Mouse (Mus musculus): Measurements from ENCODE around the gene Olfr1494.

Olfr1494 gene

DNA sequence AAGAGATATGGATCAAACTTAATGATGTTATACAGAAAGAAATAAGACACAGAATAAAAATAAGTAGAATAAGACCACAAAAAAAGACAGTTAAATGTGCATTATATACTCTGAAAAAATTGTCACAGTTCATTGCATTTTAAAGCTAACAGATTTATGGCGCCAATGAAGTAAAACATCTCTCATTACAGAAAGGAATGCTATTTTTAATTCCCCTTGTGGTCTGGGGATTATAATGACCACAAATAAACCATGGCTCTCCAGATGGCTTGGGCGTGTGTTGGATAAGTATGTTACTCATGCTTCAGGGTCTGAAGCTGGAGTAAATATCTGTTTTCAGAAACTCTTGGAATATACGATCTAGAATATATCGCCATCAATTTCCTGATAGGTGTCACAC, at the start of gene Olfr1494:
TSS of gene Olfr1494 (plus strand) at position 301 of the 400 bp plus-strand sequence.
- DNase-seq (ENCODE audit: low spot score): no peak

DNA sequence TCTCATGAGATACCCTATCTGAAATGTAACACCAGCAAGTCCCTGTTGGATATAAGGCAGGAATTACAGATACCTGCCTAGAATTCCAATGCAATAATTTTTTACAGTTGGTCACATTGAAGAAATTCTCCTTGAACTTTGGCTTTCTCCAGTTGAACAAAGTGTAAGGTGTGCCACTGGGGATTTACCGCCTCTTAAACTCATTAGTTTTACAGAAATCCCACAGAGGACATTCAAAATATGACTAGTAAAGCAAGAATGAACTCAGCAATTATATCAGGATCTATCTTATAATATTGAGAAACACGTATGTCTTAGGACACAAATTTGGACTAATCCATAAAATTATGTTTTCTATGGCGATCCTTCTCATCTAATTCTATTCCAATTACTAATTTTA, 42.6 kb upstream of the Olfr1494 start, which contains the start of gene Olfr1491:
TSS of gene Olfr1491 (plus strand) at position 301 of the 400 bp plus-strand sequence.
- no peak for DNase-seq (ENCODE audit: low spot score)

DNA sequence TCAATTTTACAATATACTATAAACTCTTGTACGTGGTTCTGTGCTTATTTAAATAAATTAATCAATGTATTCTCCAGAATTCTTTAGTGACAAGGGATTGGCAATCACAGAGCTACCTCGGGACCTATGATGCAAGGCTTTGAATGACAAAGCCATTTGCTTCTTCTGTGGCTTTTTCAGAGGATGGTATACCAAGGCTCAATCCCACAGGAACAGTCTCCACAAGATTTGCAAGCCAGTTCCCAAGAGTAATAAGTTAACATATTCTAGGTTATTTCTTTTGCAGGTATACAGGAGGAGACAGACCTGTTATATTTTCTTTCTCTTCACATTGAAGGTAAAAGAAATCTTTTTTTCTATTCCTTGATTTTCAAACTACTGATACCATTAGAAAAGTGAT, 16.6 kb upstream of the Olfr1494 start, which contains the start of gene Olfr1493-ps1:
TSS of gene Olfr1493-ps1 (plus strand) at position 301 of the 400 bp plus-strand sequence.
- no peak for DNase-seq (ENCODE audit: low spot score)

DNA sequence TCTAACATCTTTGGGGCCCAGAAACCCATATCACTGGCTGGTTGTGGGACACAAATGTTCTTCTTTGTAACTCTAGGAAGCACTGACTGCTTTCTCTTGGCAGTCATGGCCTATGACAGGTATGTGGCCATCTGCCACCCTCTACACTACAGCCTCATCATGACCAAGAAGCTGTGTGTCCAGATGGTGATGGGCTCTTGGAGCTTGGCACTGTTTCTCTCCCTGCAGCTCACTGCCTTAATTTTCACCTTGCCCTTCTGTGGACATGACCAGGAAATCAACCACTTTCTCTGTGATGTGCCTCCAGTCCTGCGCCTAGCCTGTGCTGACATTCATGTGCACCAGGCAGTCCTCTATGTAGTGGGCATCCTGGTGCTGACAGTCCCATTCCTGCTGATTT, 9.8 kb downstream of the Olfr1494 start:
- no peak for DNase-seq (ENCODE audit: low spot score)

DNA sequence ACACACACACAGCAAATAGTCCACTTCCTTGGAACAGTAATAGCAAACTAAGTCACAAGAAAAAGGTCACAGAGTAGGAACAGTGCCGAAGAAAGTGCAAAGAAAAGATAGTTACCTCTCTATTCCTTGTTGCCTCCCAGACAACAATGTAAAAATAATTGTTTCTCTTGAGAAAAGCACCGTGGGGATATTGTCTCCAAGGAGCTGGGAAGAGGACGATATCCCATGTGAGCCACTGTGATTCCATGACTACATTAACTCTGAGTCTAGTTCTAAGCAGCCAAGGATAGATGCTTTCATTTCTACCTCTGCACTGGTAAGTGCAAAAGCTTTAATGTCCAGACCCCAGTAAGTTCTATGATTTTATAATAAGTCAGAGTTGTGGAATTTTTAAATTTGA, 24.8 kb downstream of the Olfr1494 start, which contains the start of gene Olfr1495:
TSS of gene Olfr1495 (plus strand) at position 301 of the 400 bp plus-strand sequence.
- no peak for DNase-seq (ENCODE audit: low spot score)

DNA sequence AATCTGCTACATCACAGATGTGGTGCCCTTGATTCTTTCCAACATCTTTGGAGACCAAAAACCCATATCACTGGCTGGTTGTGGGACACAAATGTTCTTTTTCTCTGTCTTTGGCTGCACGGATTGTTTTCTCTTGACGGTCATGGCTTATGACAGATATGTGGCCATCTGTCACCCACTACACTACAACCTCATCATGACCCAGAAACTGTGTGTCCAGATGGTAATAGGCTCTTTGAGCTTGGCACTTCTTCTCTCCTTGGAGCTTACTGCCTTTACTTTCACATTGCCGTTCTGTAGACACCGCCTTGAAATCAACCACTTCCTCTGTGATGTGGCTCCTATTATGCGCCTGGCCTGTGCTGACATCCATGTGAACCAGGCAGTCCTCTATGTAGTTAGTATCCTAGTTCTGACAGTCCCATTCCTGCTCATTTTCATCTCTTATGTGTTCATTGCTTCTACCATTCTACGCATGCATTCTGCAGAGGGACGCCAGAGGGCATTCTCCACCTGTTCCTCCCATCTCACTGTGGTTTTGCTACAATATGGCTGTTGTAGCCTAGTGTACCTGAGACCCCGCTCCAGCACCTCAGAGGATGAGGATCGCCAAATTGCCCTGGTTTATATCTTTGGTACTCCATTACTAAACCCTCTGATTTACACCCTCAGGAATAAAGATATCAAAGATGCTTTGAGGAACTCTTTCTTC, 29.2 kb downstream of the Olfr1494 start:
- DNase-seq (ENCODE audit: low spot score): no peak

DNA sequence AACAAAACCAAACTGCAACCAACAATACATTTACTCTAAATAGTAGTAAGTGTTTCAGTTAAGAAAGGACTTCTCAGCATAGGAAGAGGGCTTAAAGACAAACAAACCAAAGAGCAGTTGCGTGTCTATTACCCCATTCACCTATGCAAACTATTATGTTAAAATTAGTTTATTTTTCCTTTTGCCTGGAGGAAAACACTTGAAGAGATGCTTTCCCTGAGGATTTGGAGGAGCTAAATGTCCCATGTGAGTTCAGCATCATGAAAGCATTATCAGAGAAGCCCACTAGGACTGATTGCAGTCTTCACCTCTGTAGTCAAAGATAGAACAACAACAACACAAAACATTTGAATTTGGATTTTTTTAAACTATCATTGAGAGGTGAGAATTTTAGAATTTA, 38.0 kb downstream of the Olfr1494 start, which contains the start of gene Olfr1496:
TSS of gene Olfr1496 (plus strand) at position 301 of the 400 bp plus-strand sequence.
- no peak for DNase-seq (ENCODE audit: low spot score)

DNA sequence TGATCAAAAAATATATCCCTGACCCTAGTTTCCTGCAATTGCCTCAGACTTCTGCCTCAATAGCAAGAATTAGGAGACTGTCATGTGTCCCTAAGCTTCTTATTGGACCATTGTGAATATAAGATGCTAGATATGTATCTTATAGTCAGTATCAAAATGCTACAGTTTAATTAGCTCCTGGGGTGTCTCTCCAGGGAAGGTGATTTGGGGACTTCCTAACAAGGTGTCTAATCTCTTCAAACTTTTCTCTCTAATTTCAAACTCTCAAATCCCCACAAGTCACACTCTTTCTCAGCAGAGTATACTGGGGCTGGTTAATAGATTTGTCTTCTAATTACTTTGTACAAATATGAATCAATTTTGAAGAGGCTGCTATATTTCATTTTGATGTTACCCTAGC, 58.6 kb downstream of the Olfr1494 start, which contains the start of gene Olfr1497:
TSS of gene Olfr1497 (minus strand) at position 101 of the 400 bp plus-strand sequence.
- no peak for DNase-seq (ENCODE audit: low spot score)

Data from c-Kit-positive CD71-positive TER-119-positive erythroid progenitor cells, embryonic 14.5 days (primary cell).